Mouse (Mus musculus): Measurements from ENCODE around the gene Omt2b. TPM values are rescaled to one million over a fixed set of nuclear protein-coding genes. Genes with fewer than 3 reads are reported as not detected.
"Not testable (repeated sequence)": the region's sequence is repeated elsewhere in the genome, so short reads cannot be mapped to it uniquely, and the experiment has no call there.

Gene Omt2b
- polyA plus RNA-seq, 1 experiment from 2014 or later, result not detected

GRCm38 (mm10) chr9:78359750-78360483, 32.5 kb downstream of the Omt2b start:
- WGBS, result 84% methylated on average over 6 of the region's 6 CpGs
- no peak for DNase-seq (ENCODE audit: low spot score)

GRCm38 (mm10) chr9:78360484-78360872, 33.1 kb downstream of the Omt2b start:
- H3K4me2 ChIP-seq (replicated peaks; ENCODE audit: low read depth, low read length), result no peak overlapping the region
- H3K27me3 ChIP-seq (ENCODE audit: control insufficient read depth, insufficient read depth, low read length), result no peaks in the 10 kb centered on the region
- WGBS, result 33% methylated on average over 2 of the region's 2 CpGs
- H3K9ac ChIP-seq (ENCODE audit: low read depth, low read length), result no peak overlapping the region
- H3K4me3 ChIP-seq (ENCODE audit: low read depth, low read length), result no peak overlapping the region
- ATAC-seq (ENCODE audit: low FRiP score) (no peak), DNase-seq (ENCODE audit: low spot score) (no peak)
- no peaks in the 10 kb centered on the region for H3K36me3 ChIP-seq (ENCODE audit: control insufficient read depth, insufficient read depth, low read length)
- H3K27ac ChIP-seq (ENCODE audit: low read depth, low read length), result no peak overlapping the region
- no peaks in the 10 kb centered on the region for H3K4me1 ChIP-seq (replicated peaks; ENCODE audit: control insufficient read depth, insufficient read depth, low read length)
- no peaks in the 10 kb centered on the region for H3K9me3 ChIP-seq (ENCODE audit: control insufficient read depth, low read length)

More at GRCm38 (mm10) chr9:78359750-78360483, 32.5 kb downstream of the Omt2b start:
- ATAC-seq (ENCODE audit: low FRiP score), result no peak
- Histone ChIP-seq H3K27ac (ENCODE audit: low read depth, low read length) (no peak overlapping the region), H3K27me3 (ENCODE audit: control insufficient read depth, insufficient read depth, low read length) (no peaks in the 10 kb centered on the region), H3K9ac (ENCODE audit: low read depth, low read length) (no peak overlapping the region), H3K4me2 (replicated peaks; ENCODE audit: low read depth, low read length) (no peak overlapping the region), H3K9me3 (ENCODE audit: control insufficient read depth, low read length) (no peaks in the 10 kb centered on the region), H3K36me3 (ENCODE audit: control insufficient read depth, insufficient read depth, low read length) (no peaks in the 10 kb centered on the region), H3K4me1 (replicated peaks; ENCODE audit: control insufficient read depth, insufficient read depth, low read length) (no peaks in the 10 kb centered on the region), H3K4me3 (ENCODE audit: low read depth, low read length) (no peak overlapping the region)

GRCm38 (mm10) chr9:78363374-78363773, 36.0 kb downstream of the Omt2b start:
- DNase-seq (ENCODE audit: low spot score), result no peak
- H3K9me3 ChIP-seq (ENCODE audit: control insufficient read depth, low read length), result no peaks in the 10 kb centered on the region
- no peak overlapping the region for H3K4me3 ChIP-seq (ENCODE audit: low read depth, low read length)
- no peak overlapping the region for H3K4me2 ChIP-seq (replicated peaks; ENCODE audit: low read depth, low read length)
- 72% methylated on average over 6 of the region's 6 CpGs for WGBS
- no peaks in the 10 kb centered on the region for H3K4me1 ChIP-seq (replicated peaks; ENCODE audit: control insufficient read depth, insufficient read depth, low read length)
- no peak for ATAC-seq (ENCODE audit: low FRiP score)
- no peak overlapping the region for H3K27ac ChIP-seq (ENCODE audit: low read depth, low read length)
- H3K27me3 ChIP-seq (ENCODE audit: control insufficient read depth, insufficient read depth, low read length), result no peaks in the 10 kb centered on the region; the same call in 1 of the 2 replicates
- H3K36me3 ChIP-seq (ENCODE audit: control insufficient read depth, insufficient read depth, low read length), result no peaks in the 10 kb centered on the region
- no peak overlapping the region for H3K9ac ChIP-seq (ENCODE audit: low read depth, low read length)

GRCm38 (mm10) chr9:78364701-78365100, 37.3 kb downstream of the Omt2b start:
- DNase-seq (ENCODE audit: low spot score) (no peak), ATAC-seq (ENCODE audit: low FRiP score) (no peak)
- H3K4me3 ChIP-seq (ENCODE audit: low read depth, low read length), result no peak overlapping the region
- H3K27ac ChIP-seq (ENCODE audit: low read depth, low read length), result no peak overlapping the region
- WGBS, result 88% methylated on average over 6 of the region's 6 CpGs
- H3K27me3 ChIP-seq (ENCODE audit: control insufficient read depth, insufficient read depth, low read length), result no peaks in the 10 kb centered on the region; the same call in 1 of the 2 replicates
- H3K9me3 ChIP-seq (ENCODE audit: control insufficient read depth, low read length), result no peaks in the 10 kb centered on the region
- H3K36me3 ChIP-seq (ENCODE audit: control insufficient read depth, insufficient read depth, low read length), result no peaks in the 10 kb centered on the region
- no peak overlapping the region for H3K4me2 ChIP-seq (replicated peaks; ENCODE audit: low read depth, low read length)
- H3K9ac ChIP-seq (ENCODE audit: low read depth, low read length), result no peak overlapping the region
- no peaks in the 10 kb centered on the region for H3K4me1 ChIP-seq (replicated peaks; ENCODE audit: control insufficient read depth, insufficient read depth, low read length)

- Histone ChIP-seq H3K27me3 (ENCODE audit: control insufficient read depth, insufficient read depth, low read length) (no peaks in the 10 kb centered on the region; the same call in 1 of the 2 replicates), H3K36me3 (ENCODE audit: control insufficient read depth, insufficient read depth, low read length) (no peaks in the 10 kb centered on the region), H3K9ac (ENCODE audit: low read depth, low read length) (no peak overlapping the region), H3K9me3 (ENCODE audit: control insufficient read depth, low read length) (no peaks in the 10 kb centered on the region), H3K4me2 (replicated peaks; ENCODE audit: low read depth, low read length) (no peak overlapping the region), H3K4me3 (ENCODE audit: low read depth, low read length) (no peak overlapping the region), H3K27ac (ENCODE audit: low read depth, low read length) (no peak overlapping the region), H3K4me1 (replicated peaks; ENCODE audit: control insufficient read depth, insufficient read depth, low read length) (no peaks in the 10 kb centered on the region)
- DNase-seq (ENCODE audit: low spot score) (no peak), ATAC-seq (ENCODE audit: low FRiP score) (no peak)
- WGBS, result 80% methylated on average over 12 of the region's 13 CpGs
These were observed 38.6 kb downstream of the Omt2b start for GRCm38 (mm10) chr9:78365850-78366544.

- DNase-seq (ENCODE audit: low spot score); H3K36me3 ChIP-seq (ENCODE audit: control insufficient read depth, insufficient read depth, low read length); H3K27ac ChIP-seq (ENCODE audit: low read depth, low read length); H3K9ac ChIP-seq (ENCODE audit: low read depth, low read length); H3K4me3 ChIP-seq (ENCODE audit: low read depth, low read length); H3K9me3 ChIP-seq (ENCODE audit: control insufficient read depth, low read length); H3K27me3 ChIP-seq (ENCODE audit: control insufficient read depth, insufficient read depth, low read length); H3K4me1 ChIP-seq (replicated peaks; ENCODE audit: control insufficient read depth, insufficient read depth, low read length); ATAC-seq (ENCODE audit: low FRiP score); H3K4me2 ChIP-seq (replicated peaks; ENCODE audit: low read depth, low read length): not testable (repeated sequence)
- WGBS, result 95% methylated on average over 16 of the region's 16 CpGs
These were observed 40.6 kb downstream of the Omt2b start, which contains the start of gene Dppa5a for GRCm38 (mm10) chr9:78367959-78368358. Gene Dppa5a, minus strand, starts transcription at chr9:78368177.

- ATAC-seq (ENCODE audit: low FRiP score), result no peak
These were observed 41.4 kb downstream of the Omt2b start for GRCm38 (mm10) chr9:78368671-78369293.

GRCm38 (mm10) chr9:78369349-78369748, 42.0 kb downstream of the Omt2b start:
- 80% methylated on average over 2 of the region's 2 CpGs for WGBS
- DNase-seq (ENCODE audit: low spot score), result no peak
- H3K4me3 ChIP-seq (ENCODE audit: low read depth, low read length), result no peak overlapping the region

More at GRCm38 (mm10) chr9:78368671-78369293, 41.4 kb downstream of the Omt2b start:
- Histone ChIP-seq H3K27me3 (ENCODE audit: control insufficient read depth, insufficient read depth, low read length) (no peaks in the 10 kb centered on the region; the same call in 1 of the 2 replicates), H3K9me3 (ENCODE audit: control insufficient read depth, low read length) (no peaks in the 10 kb centered on the region), H3K36me3 (ENCODE audit: control insufficient read depth, insufficient read depth, low read length) (no peaks in the 10 kb centered on the region), H3K4me2 (replicated peaks; ENCODE audit: low read depth, low read length) (no peak overlapping the region), H3K4me3 (ENCODE audit: low read depth, low read length) (no peak overlapping the region), H3K4me1 (replicated peaks; ENCODE audit: control insufficient read depth, insufficient read depth, low read length) (no peaks in the 10 kb centered on the region), H3K27ac (ENCODE audit: low read depth, low read length) (no peak overlapping the region), H3K9ac (ENCODE audit: low read depth, low read length) (no peak overlapping the region)
- DNase-seq (ENCODE audit: low spot score), result no peak
- 86% methylated on average over 3 of the region's 3 CpGs for WGBS

More at GRCm38 (mm10) chr9:78369349-78369748, 42.0 kb downstream of the Omt2b start:
- Histone ChIP-seq H3K27me3 (ENCODE audit: control insufficient read depth, insufficient read depth, low read length) (no peaks in the 10 kb centered on the region; the same call in 1 of the 2 replicates), H3K36me3 (ENCODE audit: control insufficient read depth, insufficient read depth, low read length) (no peaks in the 10 kb centered on the region), H3K9me3 (ENCODE audit: control insufficient read depth, low read length) (no peaks in the 10 kb centered on the region), H3K4me2 (replicated peaks; ENCODE audit: low read depth, low read length) (no peak overlapping the region), H3K27ac (ENCODE audit: low read depth, low read length) (no peak overlapping the region), H3K9ac (ENCODE audit: low read depth, low read length) (no peak overlapping the region), H3K4me1 (replicated peaks; ENCODE audit: control insufficient read depth, insufficient read depth, low read length) (no peaks in the 10 kb centered on the region)
- no peak for ATAC-seq (ENCODE audit: low FRiP score)

All from hindbrain, embryonic 11.5 days (tissue).